Mouse (Mus musculus) cerebellum, adult 2 months (tissue): ENCODE measurements around the gene AC124502.3. TPM values are rescaled to one million over a fixed set of nuclear protein-coding genes. Genes with fewer than 3 reads are reported as not detected.

Experiments
- DNase-seq, 2 experiments: peaks; one replicate each; pipeline ENCODE4 v3.0.0; 2021
- H3K27ac ChIP-seq: fragments of 200-500 bp; 2 replicates; pipeline ENCODE4 v1.5.1; 2012; ENCODE audit warnings: low read length, control low read depth, inconsistent platforms; ENCODE audit not compliant: insufficient read depth
- H3K27me3 ChIP-seq: fragments of 200-500 bp; 2 replicates; pipeline ENCODE4 v1.6.1; 2012; ENCODE audit warnings: inconsistent platforms, mild to moderate bottlenecking, low read length, moderate library complexity; ENCODE audit not compliant: control insufficient read depth, insufficient read depth
- H3K4me1 ChIP-seq: fragments of 200-500 bp; 2 replicates; pipeline ENCODE4 v1.6.1; 2011; ENCODE audit warnings: low read length; ENCODE audit not compliant: control insufficient read depth, insufficient read depth
- H3K4me3 ChIP-seq: fragments of 200-500 bp; replicated peaks from 2 replicates; pipeline ENCODE3; 2011; ENCODE audit warnings: mild to moderate bottlenecking, low read depth, low read length, control low read depth; ENCODE audit not compliant: insufficient read depth
- CTCF ChIP-seq: fragments of 200-500 bp; IDR thresholded peaks from 2 replicates; pipeline ENCODE4 v1.5.1; 2011; ENCODE audit warnings: low read depth, mild to moderate bottlenecking, control low read depth, low read length, moderate library complexity, borderline replicate concordance; ENCODE audit not compliant: insufficient read depth
- POLR2A ChIP-seq: fragments of 200-500 bp; IDR thresholded peaks from 2 replicates; pipeline ENCODE4 v1.6.1; 2011; ENCODE audit warnings: low read length, control low read depth, borderline replicate concordance; ENCODE audit not compliant: insufficient read depth
- WGBS: fragments of 180-500 bp; shearing (Covaris S2); methylation state at CpG from one replicate; pipeline ENCODE4 v1.1.7; 2018; 5-methylcytosine and 5-hydroxymethylcytosine counted together
- polyA plus RNA-seq: library from polyadenylated mRNA; depleted of rRNA; stranded (reverse); fragments of >200 nt; gene quantifications from 2 replicates; pipeline ENCODE4 v1.2.3, GENCODE M21; 2012

Gene AC124502.3
- polyA plus RNA-seq, 1 experiment = 5.0 TPM

GRCm38 (mm10) chr19:5065104-5065503 lies 26.4 kb downstream of the AC124502.3 start:
- TF ChIP-seq POLR2A (no peak), CTCF (no peak)
- Histone ChIP-seq H3K27ac (no peak overlapping the region), H3K4me3 (no peak overlapping the region), H3K4me1 (peaks cover 10% of the 10 kb centered on the region), H3K27me3 (no peaks in the 10 kb centered on the region)
- no peak for DNase-seq
- WGBS = 64% methylated on average over 7 of the region's 7 CpGs

- TF ChIP-seq CTCF (no peak), POLR2A (no peak)
- Histone ChIP-seq H3K27ac (no peak overlapping the region), H3K27me3 (no peaks in the 10 kb centered on the region), H3K4me1 (peaks cover 10% of the 10 kb centered on the region), H3K4me3 (no peak overlapping the region)
- 50% methylated on average over 15 of the region's 15 CpGs for WGBS
- no peak for DNase-seq
Observed at GRCm38 (mm10) chr19:5067040-5067799, 28.5 kb downstream of the AC124502.3 start.

- H3K27me3 ChIP-seq = no peaks in the 10 kb centered on the region
- H3K27ac ChIP-seq = no peak within 1 kb of the TSS
- TF ChIP-seq POLR2A = no peak
- no peak for TF ChIP-seq CTCF
- 1% methylated on average over 56 of the region's 56 CpGs for WGBS
- H3K4me3 ChIP-seq = peak within 1 kb of the TSS; percentile 29
- peaks cover 10% of the 10 kb centered on the region for H3K4me1 ChIP-seq
- no peak for DNase-seq
Observed at GRCm38 (mm10) chr19:5067867-5068569, 29.3 kb downstream of the AC124502.3 start, which contains the start of gene Cd248. Gene Cd248, plus strand, starts transcription at chr19:5068078.

DNA sequence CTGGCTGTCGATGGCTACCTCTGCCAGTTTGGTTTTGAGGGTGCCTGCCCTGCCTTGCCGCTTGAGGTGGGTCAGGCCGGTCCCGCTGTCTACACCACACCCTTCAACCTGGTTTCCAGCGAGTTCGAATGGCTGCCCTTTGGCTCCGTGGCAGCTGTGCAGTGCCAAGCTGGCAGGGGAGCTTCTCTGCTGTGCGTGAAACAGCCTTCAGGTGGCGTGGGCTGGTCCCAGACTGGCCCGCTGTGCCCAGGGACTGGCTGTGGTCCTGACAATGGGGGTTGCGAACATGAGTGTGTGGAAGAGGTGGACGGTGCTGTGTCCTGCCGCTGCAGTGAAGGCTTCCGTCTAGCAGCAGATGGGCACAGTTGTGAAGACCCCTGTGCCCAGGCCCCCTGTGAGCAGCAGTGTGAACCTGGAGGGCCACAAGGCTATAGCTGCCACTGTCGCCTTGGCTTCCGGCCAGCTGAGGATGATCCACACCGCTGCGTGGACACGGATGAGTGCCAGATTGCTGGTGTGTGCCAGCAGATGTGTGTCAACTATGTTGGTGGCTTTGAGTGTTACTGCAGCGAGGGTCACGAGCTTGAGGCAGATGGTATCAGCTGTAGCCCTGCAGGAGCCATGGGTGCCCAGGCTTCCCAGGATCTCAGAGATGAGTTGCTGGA lies 30.0 kb downstream of the AC124502.3 start:
- Histone ChIP-seq H3K4me3 (peak overlapping the region; percentile 29), H3K27ac (no peak overlapping the region), H3K4me1 (peaks cover 10% of the 10 kb centered on the region), H3K27me3 (no peaks in the 10 kb centered on the region)
- WGBS = 14% methylated on average over 21 of the region's 21 CpGs
- TF ChIP-seq CTCF (0 out of 2 replicates have a peak, but pooled peaks have one; percentile 15), POLR2A (no peak)
- no peak for DNase-seq

GRCm38 (mm10) chr19:5069486-5069885 lies 30.8 kb downstream of the AC124502.3 start:
- TF ChIP-seq POLR2A (no peak), CTCF (no peak)
- Histone ChIP-seq H3K27ac (no peak overlapping the region), H3K27me3 (no peaks in the 10 kb centered on the region), H3K4me1 (peaks cover 10% of the 10 kb centered on the region), H3K4me3 (no peak overlapping the region)
- WGBS = 88% methylated on average over 5 of the region's 5 CpGs
- no peak for DNase-seq

DNA sequence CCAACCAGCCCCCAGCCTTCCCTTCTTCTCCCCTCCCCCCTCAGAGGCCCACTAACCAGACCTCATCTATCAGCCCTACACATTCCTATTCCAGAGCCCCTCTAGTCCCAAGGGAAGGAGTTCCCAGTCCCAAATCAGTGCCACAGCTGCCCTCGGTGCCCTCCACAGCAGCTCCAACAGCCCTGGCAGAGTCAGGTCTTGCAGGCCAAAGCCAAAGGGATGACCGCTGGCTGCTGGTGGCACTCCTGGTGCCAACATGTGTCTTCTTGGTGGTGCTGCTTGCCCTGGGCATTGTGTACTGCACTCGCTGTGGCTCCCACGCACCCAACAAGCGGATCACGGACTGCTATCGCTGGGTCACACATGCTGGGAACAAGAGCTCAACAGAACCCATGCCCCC lies 31.3 kb downstream of the AC124502.3 start:
- no peak overlapping the region for H3K4me3 ChIP-seq
- DNase-seq = no peak
- H3K4me1 ChIP-seq = peaks cover 10% of the 10 kb centered on the region
- H3K27ac ChIP-seq = no peak overlapping the region
- TF ChIP-seq CTCF (no peak), POLR2A (no peak)
- WGBS = 86% methylated on average over 7 of the region's 7 CpGs
- H3K27me3 ChIP-seq = no peaks in the 10 kb centered on the region

DNA sequence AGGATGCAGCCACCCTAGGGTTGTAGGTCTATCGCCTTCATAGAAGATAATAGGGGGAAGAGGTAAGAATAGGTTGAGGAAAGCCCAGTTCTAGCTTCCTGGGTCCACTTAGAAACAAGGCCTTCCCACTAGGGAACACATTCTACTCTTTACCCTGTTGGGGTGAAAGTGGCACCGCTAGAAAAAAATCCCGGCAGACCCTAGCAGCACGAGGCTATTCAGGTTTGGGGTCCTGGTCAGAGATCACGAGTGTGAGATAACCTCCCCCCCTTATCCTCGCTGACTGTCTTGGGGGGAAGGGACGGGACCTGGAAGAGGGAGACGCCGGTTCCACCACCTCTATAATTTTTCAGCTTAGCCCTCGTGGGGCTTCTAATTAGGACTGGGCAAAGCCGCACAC lies 32.4 kb downstream of the AC124502.3 start:
- 48% methylated on average over 11 of the region's 11 CpGs for WGBS
- DNase-seq = no peak
- H3K27me3 ChIP-seq = no peaks in the 10 kb centered on the region
- peaks cover 10% of the 10 kb centered on the region for H3K4me1 ChIP-seq
- no peak overlapping the region for H3K4me3 ChIP-seq
- no peak overlapping the region for H3K27ac ChIP-seq
- TF ChIP-seq POLR2A (no peak), CTCF (no peak)
